Comparison of ENCODE assay signal across 20 mouse cellular contexts in the genomic region with DNA sequence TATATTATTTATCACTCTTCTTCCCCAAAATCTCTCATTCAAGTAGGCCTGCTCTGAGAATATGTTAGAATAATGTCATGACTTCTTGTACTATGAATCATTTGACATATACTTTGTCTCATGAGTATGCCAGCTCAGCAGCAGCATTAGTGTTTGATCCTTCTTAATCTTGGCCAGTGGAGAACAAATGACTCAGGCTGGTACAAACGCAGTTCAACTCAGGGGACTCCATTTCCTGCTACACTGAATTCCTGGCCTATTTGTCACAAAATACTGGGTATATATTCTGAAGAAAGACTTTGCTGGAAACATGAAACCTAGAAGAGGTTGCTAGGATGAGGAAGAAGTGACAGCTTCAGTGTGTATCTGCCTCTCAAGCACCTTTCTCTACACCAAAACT.
DNase-seq lines count a peak whose midpoint lies in the region; ATAC-seq and TF ChIP-seq lines count a peak whose summit lies in the region.
"Had no signal": no experiment of that assay in that cellular context is flagged by ENCODE, and none has a peak within 500 bp of the region (broad histone marks: within the 10 kb centered on the region; RNA-seq: fewer than 3 reads in every experiment).

No protein-coding gene starts in this region.

- POLR2A ChIA-PET in Patski (lab: Charles Lee) = no interaction called here

- ATAC-seq in Patski = peak; percentile 82
- ATAC-seq: CD4-positive, CD25-positive, alpha-beta regulatory T cell, adult 4 months; forebrain, embryonic 14.5 days; forebrain, embryonic 16.5 days had no signal

- in situ Hi-C loops in Patski (cut with MboI; ENCODE audit: low pct_unique_long_range_greater_than_20kb) = no loop called here

- CTCF ChIA-PET in Patski (lab: Charles Lee) = interaction anchor here (1.1 kb wide), 1 partner anchor 72 kb away, joined by 3 read pairs; a partner anchor contains a TSS

- peak; percentile 79 for DNase-seq in Muller cell, postnatal 12 days (ENCODE audit: inconsistent ontology term)
- peak; percentile 25 for DNase-seq in Patski (ENCODE audit: low read depth, low spot score)
- no peak for DNase-seq in kidney, postnatal 10 days
- DNase-seq in adrenal gland, postnatal 4 days (ENCODE audit: low spot score in 2 of 2) = no peak
- no peak for DNase-seq in left cerebral cortex, adult 8-10 months (ENCODE audit: low spot score in 2 of 2)
- DNase-seq: adrenal gland, adult 2 months; adrenal gland, postnatal 10 days; adrenal gland, postnatal 25 days; B cell, adult 2 months; cerebellum, adult 11-12 months; cerebellum, adult 2 months; cerebellum, adult 9-10 months; cerebellum, postnatal 10 days; cerebellum, postnatal 25 days had no signal

- TF ChIP-seq CTCF in Patski (IDR thresholded peaks at IDR 0.05) = no peak

- H3K27me3 ChIP-seq in Patski = no peaks in the 10 kb centered on the region
- H3K27me3 ChIP-seq: CH12.LX; embryonic facial prominence, embryonic 12.5 days; forebrain, embryonic 12.5 days had no signal

Comparison
In these comparisons a context has a peak if more than half of its experiments do, and no peak if none do; other contexts are left out.
1. DNase-seq: peak in Muller cell, postnatal 12 days (single experiment) and Patski (single experiment); none in kidney, postnatal 10 days (single experiment), adrenal gland, postnatal 4 days (0 of 2) and left cerebral cortex, adult 8-10 months (0 of 2).